Mouse (Mus musculus) embryonic facial prominence, embryonic 13.5 days (tissue): ENCODE measurements around the gene Glrb. TPM values are rescaled to one million over a fixed set of nuclear protein-coding genes. Genes with fewer than 3 reads are reported as not detected.

Source experiments
- ATAC-seq: fragments of 200-750 bp; cut with Nextera tagmentation; 2 replicates; pipeline ENCODE4 v1.8.0; 2017; ENCODE audit warnings: low read depth; ENCODE audit not compliant: insufficient number of reproducible peaks, insufficient read depth, low FRiP score, low TSS enrichment
- H3K27ac ChIP-seq: fragments of 300-500 bp; sonication (generic); 2 replicates; pipeline ENCODE4 v1.5.1; 2015; ENCODE audit warnings: moderate library complexity, mild to moderate bottlenecking, inconsistent platforms
- H3K27me3 ChIP-seq: fragments of 300-500 bp; sonication (generic); 2 replicates; pipeline ENCODE4 v1.6.1; 2015; ENCODE audit warnings: mild to moderate bottlenecking, inconsistent platforms
- H3K36me3 ChIP-seq: fragments of 300-500 bp; sonication (generic); 2 replicates; pipeline ENCODE4 v1.6.1; 2015; ENCODE audit warnings: mild to moderate bottlenecking, inconsistent platforms
- H3K4me1 ChIP-seq: fragments of 300-500 bp; sonication (generic); 2 replicates; pipeline ENCODE4 v1.6.1; 2015; ENCODE audit warnings: inconsistent platforms
- H3K4me2 ChIP-seq: fragments of 300-500 bp; sonication (generic); 2 replicates; pipeline ENCODE4 v1.6.1; 2015; ENCODE audit warnings: moderate library complexity, mild to moderate bottlenecking, inconsistent platforms
- H3K4me3 ChIP-seq: fragments of 300-500 bp; sonication (generic); 2 replicates; pipeline ENCODE4 v1.5.1; 2015; ENCODE audit warnings: mild to moderate bottlenecking, inconsistent platforms
- H3K9ac ChIP-seq: fragments of 300-500 bp; sonication (generic); 2 replicates; pipeline ENCODE4 v1.6.1; 2015; ENCODE audit warnings: mild to moderate bottlenecking, inconsistent platforms
- H3K9me3 ChIP-seq: fragments of 300-500 bp; sonication (generic); 2 replicates; pipeline ENCODE4 v1.6.1; 2016; ENCODE audit warnings: inconsistent platforms
- WGBS: fragments of 180-500 bp; shearing (Covaris S2); methylation state at CpG from one replicate; pipeline ENCODE4 v1.1.7; 2015; ENCODE audit warnings: mixed read lengths; 5-methylcytosine and 5-hydroxymethylcytosine counted together
- polyA plus RNA-seq: library from polyadenylated mRNA; unstranded; fragments of >200 nt; fragmentation: Nextera tagmentation; extraction: Ambion mirVana; gene quantifications from 2 replicates; pipeline ENCODE4 v1.2.1, GENCODE M21; 2015

Glrb gene
- polyA plus RNA-seq, 1 experiment from 2014 or later: 10.6 TPM

DNA sequence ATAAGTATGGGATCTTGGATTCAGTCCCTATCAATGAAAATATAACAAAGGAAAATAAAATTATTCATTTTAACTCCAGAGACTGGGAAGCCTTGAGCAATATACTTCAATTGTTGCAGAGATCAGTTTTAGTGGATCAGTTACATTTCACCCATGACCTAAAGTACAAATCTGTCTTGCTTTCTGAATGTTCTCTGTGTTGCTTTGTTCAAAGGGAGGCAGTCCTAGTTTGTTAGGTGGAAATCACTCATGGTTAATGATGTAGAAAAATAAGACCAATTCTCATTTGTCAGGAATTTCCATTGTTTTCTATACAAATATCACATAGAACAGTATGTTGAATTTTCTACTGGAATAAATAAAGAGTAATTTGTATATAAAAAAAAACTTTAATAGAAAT is 99.7 kb downstream of the Glrb start:
- H3K9me3 ChIP-seq: no peaks in the 10 kb centered on the region
- H3K4me3 ChIP-seq: no peak overlapping the region
- no peak overlapping the region for H3K4me2 ChIP-seq
- no peaks in the 10 kb centered on the region for H3K27me3 ChIP-seq
- no peaks in the 10 kb centered on the region for H3K36me3 ChIP-seq
- no peak overlapping the region for H3K9ac ChIP-seq
- no peaks in the 10 kb centered on the region for H3K4me1 ChIP-seq
- no peak for ATAC-seq
- H3K27ac ChIP-seq: no peak overlapping the region

DNA sequence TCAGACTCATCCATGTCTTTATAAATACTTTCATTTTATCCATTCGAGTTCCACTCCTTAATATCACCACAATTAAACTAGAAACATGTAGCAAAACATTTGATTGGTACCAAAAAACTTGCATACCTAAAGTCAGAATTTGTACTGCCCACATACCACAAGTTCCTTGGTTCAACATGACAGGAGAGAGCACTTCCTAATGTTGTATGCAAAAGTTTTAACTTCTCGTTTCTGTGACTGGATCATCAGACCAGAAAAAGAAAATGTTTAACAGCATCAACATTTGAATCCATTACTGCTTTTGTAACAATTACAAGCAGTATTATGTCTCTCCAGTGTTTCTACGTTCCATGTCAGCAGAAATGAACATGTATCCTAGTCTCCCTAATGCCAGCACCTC is 101.2 kb downstream of the Glrb start:
- H3K4me1 ChIP-seq: no peaks in the 10 kb centered on the region
- WGBS: 82% methylated on average over 3 of the region's 3 CpGs

DNA sequence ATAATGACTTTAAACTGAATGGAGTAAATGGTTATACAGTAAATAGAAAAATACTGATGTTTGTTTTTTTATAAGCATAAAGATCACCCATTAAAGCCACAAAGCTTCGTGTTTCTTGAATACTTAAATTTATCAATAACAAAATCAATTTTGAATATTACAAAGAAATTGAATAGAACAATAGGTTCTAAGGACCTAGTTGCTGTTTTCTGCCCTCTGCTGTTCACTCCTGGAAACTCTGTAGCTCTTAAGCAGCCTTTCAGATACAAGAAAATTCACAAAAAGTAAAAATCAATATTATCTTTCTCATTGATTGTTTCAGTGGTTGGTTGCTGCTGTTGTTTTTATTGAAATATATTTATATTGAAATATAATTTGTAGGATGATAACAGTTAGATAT is 108.1 kb downstream of the Glrb start:
- H3K9me3 ChIP-seq: no peaks in the 10 kb centered on the region
- no peak overlapping the region for H3K4me3 ChIP-seq
- H3K27ac ChIP-seq: no peak overlapping the region
- no peak for ATAC-seq
- no peak overlapping the region for H3K9ac ChIP-seq
- H3K4me2 ChIP-seq: no peak overlapping the region
- WGBS: 14% methylated on average over 1 of the region's 1 CpGs
- H3K27me3 ChIP-seq: peaks cover 24% of the 10 kb centered on the region
- H3K36me3 ChIP-seq: no peaks in the 10 kb centered on the region
- H3K4me1 ChIP-seq: peaks cover 14% of the 10 kb centered on the region

More for the DNA sequence above, 101.2 kb downstream of the Glrb start:
- H3K4me3 ChIP-seq: no peak overlapping the region
- no peak overlapping the region for H3K4me2 ChIP-seq
- no peak overlapping the region for H3K27ac ChIP-seq
- no peaks in the 10 kb centered on the region for H3K27me3 ChIP-seq
- no peak for ATAC-seq
- no peaks in the 10 kb centered on the region for H3K36me3 ChIP-seq
- no peaks in the 10 kb centered on the region for H3K9me3 ChIP-seq
- no peak overlapping the region for H3K9ac ChIP-seq

DNA sequence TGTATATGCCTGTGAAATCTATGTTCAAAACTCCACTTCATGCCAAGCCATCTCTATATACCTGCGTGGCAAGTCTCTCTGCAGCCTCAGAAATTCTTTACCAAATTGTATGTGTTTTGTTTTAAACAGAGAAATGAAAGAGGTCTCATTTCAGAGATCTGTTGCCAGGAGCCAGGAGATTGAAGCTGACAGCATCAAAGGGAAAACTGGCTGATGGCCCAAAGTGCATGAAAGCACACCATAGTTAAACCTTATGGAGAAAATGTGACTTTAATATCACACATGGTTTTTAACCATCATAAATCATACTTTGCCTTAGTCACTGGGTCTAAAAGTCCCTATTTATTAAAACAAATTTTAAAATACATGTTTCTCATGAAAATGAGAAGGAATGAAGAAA is 109.6 kb downstream of the Glrb start:
- Histone ChIP-seq H3K9me3 (no peaks in the 10 kb centered on the region), H3K27ac (no peak overlapping the region), H3K9ac (no peak overlapping the region), H3K4me1 (peaks cover 17% of the 10 kb centered on the region), H3K4me3 (no peak overlapping the region), H3K4me2 (no peak overlapping the region), H3K27me3 (peaks cover 35% of the 10 kb centered on the region), H3K36me3 (no peaks in the 10 kb centered on the region)
- no peak for ATAC-seq
- 51% methylated on average over 1 of the region's 1 CpGs for WGBS

DNA sequence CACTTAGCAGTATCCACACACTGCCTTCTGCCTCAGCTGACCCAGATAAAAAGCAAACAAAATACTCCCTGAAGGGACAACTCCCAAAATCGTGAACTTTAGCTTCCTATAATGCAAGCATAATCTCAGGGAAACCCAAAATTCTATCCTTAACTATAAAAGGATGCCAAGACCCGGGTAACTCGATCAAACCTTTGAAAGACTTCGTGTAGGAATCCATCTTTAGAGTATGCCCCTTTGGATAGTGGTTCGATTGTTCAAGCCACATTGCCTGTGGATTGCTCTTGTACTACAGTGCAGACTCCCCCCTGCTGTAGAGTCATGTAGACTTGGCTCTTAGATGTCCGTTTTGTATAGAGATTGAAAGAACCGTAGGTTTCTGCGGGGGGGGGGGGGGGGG is 110.2 kb downstream of the Glrb start:
- 58% methylated on average over 8 of the region's 8 CpGs for WGBS
- Histone ChIP-seq H3K4me3 (0 out of 2 replicates have a peak overlapping the region, but pooled peaks have one; percentile 47), H3K27me3 (peaks cover 35% of the 10 kb centered on the region), H3K36me3 (no peaks in the 10 kb centered on the region), H3K4me2 (peak overlapping the region; percentile 88), H3K27ac (no peak overlapping the region), H3K9ac (no peak overlapping the region), H3K4me1 (peaks cover 17% of the 10 kb centered on the region), H3K9me3 (no peaks in the 10 kb centered on the region)
- ATAC-seq: no peak

DNA sequence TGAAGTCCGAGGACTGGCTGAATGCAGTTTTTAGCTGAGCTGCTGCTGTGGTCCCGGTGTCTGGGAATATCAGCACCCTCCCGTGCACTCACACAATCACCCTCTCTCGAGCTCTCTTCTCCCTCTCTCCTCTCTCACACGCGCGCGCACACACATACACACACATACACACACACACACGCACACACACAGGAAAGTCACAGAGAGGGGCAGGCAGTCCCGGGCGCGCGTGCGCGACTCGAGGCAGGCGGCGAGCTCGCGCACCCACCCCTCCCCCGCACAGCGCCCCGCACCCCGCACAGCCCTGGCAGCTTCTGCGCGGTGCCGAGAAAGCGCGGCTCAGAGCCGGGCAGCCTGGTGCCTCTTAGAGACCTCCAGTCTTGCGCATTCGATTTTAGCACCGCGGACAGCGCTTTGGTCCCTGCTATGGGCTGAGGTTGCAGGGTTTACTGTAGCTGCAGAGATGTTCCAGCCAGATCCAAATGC is 110.8 kb downstream of the Glrb start, which contains the start of gene Gria2:
Gria2 (minus strand) TSS at position 240 of the 486 bp plus-strand sequence.
- ATAC-seq: peak; percentile 85; the same call in 1 of the 2 replicates
- WGBS: under 1% methylated on average over 35 of the region's 35 CpGs
- H3K27ac ChIP-seq: no peak within 1 kb of the TSS
- H3K9me3 ChIP-seq: no peaks in the 10 kb centered on the region
- H3K4me3 ChIP-seq: peak within 1 kb of the TSS; percentile 47
- peaks cover 35% of the 10 kb centered on the region for H3K27me3 ChIP-seq
- H3K4me2 ChIP-seq: peak within 1 kb of the TSS; percentile 88
- H3K36me3 ChIP-seq: no peaks in the 10 kb centered on the region
- H3K9ac ChIP-seq: peak within 1 kb of the TSS; percentile 27; the same call in 1 of the 2 replicates
- H3K4me1 ChIP-seq: peaks cover 17% of the 10 kb centered on the region

DNA sequence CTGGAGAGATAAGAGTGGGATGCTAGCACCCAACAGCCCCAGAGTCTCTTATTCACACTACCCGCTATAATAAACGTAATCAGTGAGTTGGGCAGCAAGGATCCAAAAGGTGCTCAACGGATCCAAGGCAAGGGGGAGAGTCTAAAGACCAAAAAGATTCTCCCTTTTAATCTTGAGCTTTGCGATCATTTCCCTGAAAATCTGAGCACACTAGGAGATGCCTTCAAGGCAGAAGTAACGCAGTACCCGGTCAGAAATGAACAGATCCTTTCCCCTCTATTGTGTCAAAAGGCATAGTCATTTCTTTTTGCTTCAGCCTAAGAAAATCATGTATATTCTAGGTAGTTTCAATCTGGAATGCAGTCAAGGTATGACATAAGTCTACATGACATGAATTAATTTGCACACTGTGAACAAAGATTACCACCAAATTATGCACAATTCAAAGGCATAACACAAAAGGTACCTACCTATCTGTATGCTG is 111.6 kb downstream of the Glrb start:
- Histone ChIP-seq H3K4me3 (peak overlapping the region; percentile 47; the same call in 1 of the 2 replicates), H3K4me1 (peaks cover 17% of the 10 kb centered on the region), H3K4me2 (peak overlapping the region; percentile 88), H3K36me3 (no peaks in the 10 kb centered on the region), H3K27me3 (peaks cover 35% of the 10 kb centered on the region), H3K9me3 (no peaks in the 10 kb centered on the region), H3K27ac (no peak overlapping the region), H3K9ac (no peak overlapping the region)
- WGBS: 15% methylated on average over 6 of the region's 6 CpGs
- ATAC-seq: no peak

DNA sequence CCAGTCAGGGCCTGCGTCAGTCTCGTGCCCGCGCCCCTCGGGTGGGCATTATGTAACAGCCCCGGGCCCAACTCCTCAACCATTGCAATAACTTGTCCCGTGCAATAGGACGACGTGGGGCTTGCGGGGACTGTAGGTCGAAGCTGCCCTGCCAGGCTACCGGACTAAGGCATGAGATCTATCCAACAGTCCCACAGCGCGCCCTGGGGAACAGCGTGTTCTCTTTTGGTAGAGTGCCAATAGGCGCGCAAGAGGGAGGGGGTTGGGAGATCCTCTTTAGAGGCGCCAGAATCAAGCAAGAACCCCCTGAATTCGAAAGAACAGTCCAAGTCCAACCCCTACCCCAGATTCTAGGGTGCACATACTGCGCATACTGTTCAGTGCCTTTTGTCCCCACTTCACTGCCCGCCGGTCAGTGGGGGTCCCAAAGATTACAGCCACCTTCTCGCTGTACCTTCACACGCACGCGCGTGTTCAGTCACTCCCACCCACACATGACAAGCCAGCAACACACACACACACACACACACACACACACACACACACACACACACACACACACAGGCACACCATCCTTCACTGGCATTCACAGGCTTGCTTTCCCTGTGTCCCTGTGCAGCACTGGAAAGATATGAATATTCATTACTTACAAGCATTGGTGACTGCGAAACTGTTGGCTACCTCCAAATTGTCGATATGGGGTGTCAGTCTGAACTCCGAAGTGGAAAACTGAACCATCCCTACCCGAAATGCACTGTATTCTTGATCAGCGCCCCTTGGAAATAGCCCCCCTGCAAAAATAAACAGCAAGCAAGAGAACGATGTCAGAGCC is 112.2 kb downstream of the Glrb start:
- peaks cover 17% of the 10 kb centered on the region for H3K4me1 ChIP-seq
- H3K27me3 ChIP-seq: peaks cover 35% of the 10 kb centered on the region
- ATAC-seq: no peak; the same call in 1 of the 2 replicates
- H3K9me3 ChIP-seq: no peaks in the 10 kb centered on the region
- peak overlapping the region; percentile 88 for H3K4me2 ChIP-seq
- 10% methylated on average over 33 of the region's 33 CpGs for WGBS
- H3K36me3 ChIP-seq: no peaks in the 10 kb centered on the region
- peak overlapping the region; percentile 47 for H3K4me3 ChIP-seq
- peak overlapping the region; percentile 54 for H3K9ac ChIP-seq
- H3K27ac ChIP-seq: no peak overlapping the region

DNA sequence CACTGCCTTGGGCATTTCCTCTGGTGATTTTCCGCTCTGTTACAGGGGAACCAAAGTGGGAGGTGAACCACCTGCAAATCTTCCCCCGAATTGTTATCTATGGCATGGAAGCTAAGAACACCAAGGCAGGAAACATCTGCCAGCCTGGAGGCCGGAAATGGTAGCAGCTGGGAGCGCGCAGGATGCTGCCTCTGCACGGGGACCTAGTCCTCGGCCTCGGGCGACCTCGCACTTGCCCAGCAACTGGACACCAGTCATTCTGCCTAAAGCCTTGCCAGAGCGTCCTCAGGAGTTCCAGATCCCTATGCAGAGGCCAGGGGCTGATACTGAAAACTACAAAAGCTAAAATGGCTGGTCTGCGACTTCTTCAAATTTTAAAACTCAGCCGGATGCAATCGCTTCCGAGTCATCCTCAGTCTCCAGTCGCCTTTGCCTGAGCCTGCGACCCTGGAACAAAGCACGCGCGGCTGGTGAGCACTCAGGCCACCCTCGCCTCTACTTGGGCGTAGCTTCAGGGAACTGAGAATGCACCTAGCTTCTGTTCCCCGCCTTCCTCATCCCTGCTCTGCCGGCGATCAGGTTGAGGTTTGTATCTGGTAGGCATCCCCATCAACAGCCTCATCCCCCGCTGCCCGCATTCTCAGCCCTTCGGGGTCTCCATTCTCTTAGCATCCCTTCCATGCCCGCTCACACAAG is 113.0 kb downstream of the Glrb start:
- Histone ChIP-seq H3K27me3 (peaks cover 35% of the 10 kb centered on the region), H3K4me3 (peak overlapping the region; percentile 47), H3K36me3 (no peaks in the 10 kb centered on the region), H3K9ac (peak overlapping the region; percentile 54), H3K4me1 (peaks cover 17% of the 10 kb centered on the region), H3K27ac (no peak overlapping the region), H3K4me2 (peak overlapping the region; percentile 88), H3K9me3 (no peaks in the 10 kb centered on the region)
- 0 out of 2 replicates have a peak, but pooled peaks have one; percentile 26 for ATAC-seq
- WGBS: 3% methylated on average over 29 of the region's 29 CpGs

DNA sequence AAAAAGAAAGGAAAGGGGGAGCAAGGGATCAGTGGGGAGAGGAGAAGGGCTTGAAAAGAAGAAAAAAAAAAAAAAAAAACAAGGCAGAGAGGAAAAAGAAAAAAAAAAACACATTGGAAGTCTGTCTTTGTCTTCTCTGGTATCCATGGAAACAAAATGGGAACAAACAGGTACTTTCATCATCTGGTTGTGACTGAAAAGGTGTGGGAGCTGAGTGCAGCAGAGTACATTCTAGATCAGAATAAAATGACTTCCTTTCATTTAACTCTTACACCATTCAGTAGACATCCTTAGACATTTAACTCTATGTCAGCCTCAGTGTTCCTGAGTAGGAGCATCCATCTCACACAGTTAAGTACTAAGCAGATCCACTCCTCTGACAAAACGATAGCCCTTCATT is 115.5 kb downstream of the Glrb start:
- no peak for ATAC-seq
- H3K9me3 ChIP-seq: no peaks in the 10 kb centered on the region
- H3K9ac ChIP-seq: no peak overlapping the region
- no peak overlapping the region for H3K27ac ChIP-seq
- no peak overlapping the region for H3K4me3 ChIP-seq
- no peak overlapping the region for H3K4me2 ChIP-seq
- H3K36me3 ChIP-seq: no peaks in the 10 kb centered on the region
- peaks cover 35% of the 10 kb centered on the region for H3K27me3 ChIP-seq
- H3K4me1 ChIP-seq: peaks cover 17% of the 10 kb centered on the region
- 83% methylated on average over 1 of the region's 1 CpGs for WGBS

DNA sequence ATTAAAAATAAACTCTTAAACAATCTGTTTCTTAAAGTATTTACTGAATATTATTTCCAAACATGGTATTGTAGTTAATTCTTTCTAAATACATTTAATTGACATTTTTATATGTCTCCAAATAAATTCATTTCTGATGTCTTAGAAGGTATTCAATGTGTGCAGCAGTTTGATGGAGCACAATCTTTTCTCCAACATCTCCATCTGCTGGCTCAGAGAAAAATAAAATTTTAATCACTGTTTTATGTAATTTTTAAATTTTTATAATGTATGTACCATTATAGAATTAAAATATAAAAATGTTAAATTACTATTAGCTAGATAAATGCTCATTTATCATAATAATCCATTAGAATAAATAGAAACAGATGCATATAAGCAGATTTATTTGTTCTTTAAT is 116.7 kb downstream of the Glrb start:
- no peaks in the 10 kb centered on the region for H3K36me3 ChIP-seq
- no peaks in the 10 kb centered on the region for H3K9me3 ChIP-seq
- peaks cover 25% of the 10 kb centered on the region for H3K27me3 ChIP-seq
- H3K4me2 ChIP-seq: no peak overlapping the region
- peaks cover 12% of the 10 kb centered on the region for H3K4me1 ChIP-seq
- H3K27ac ChIP-seq: no peak overlapping the region
- no peak overlapping the region for H3K4me3 ChIP-seq
- no peak overlapping the region for H3K9ac ChIP-seq
- ATAC-seq: no peak
